Mouse (Mus musculus): ENCODE measurements around the gene Dpt. TPM values are rescaled to one million over a fixed set of nuclear protein-coding genes. Genes with fewer than 3 reads are reported as not detected.
A peak's percentile ranks its signal among the peaks of the same experiment; 100 is the strongest.
"Not testable (repeated sequence)": the region's sequence is repeated elsewhere in the genome, so short reads cannot be mapped to it uniquely, and the experiment has no call there.

Dpt gene
- polyA plus RNA-seq, 1 experiment from 2014 or later = 61.4 TPM

DNA sequence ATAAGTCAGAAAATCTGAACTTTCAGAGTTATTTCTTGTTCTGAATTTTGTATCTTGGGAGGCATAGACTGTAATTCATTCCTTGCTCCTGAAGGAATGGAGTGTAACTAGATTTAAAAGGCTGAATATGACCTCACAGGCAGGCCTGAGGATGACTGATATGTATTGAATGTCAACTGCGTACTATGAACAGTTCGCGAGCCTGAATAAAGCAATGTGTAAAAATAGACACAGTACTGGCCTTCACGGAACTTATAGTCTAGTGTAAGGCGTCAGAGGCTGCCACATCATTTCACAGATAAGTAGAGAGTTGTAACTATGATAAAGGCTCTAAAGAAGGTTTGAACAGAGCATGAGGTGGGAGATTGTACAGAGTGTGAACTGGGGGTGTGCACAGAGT lies 10.3 kb upstream of the Dpt start:
- ATAC-seq (ENCODE audit: low read depth) = no peak
- no peak overlapping the region for H3K9ac ChIP-seq (ENCODE audit: low read depth, low read length)
- H3K4me1 ChIP-seq (ENCODE audit: control insufficient read depth, insufficient read depth, low read length) = no peaks in the 10 kb centered on the region
- H3K9me3 ChIP-seq (ENCODE audit: control insufficient read depth, low read length) = no peaks in the 10 kb centered on the region
- H3K4me2 ChIP-seq (ENCODE audit: low read depth, low read length) = no peak overlapping the region
- H3K27me3 ChIP-seq (replicated peaks; ENCODE audit: control insufficient read depth, insufficient read depth, low read length) = no peaks in the 10 kb centered on the region
- H3K27ac ChIP-seq (replicated peaks; ENCODE audit: low read depth, low read length) = no peak overlapping the region
- DNase-seq (ENCODE audit: low spot score) = no peak
- WGBS = 85% methylated on average over 5 of the region's 5 CpGs
- H3K4me3 ChIP-seq (ENCODE audit: low read depth, low read length) = no peak overlapping the region
- no peaks in the 10 kb centered on the region for H3K36me3 ChIP-seq (ENCODE audit: control insufficient read depth, insufficient read depth, low read length)

DNA sequence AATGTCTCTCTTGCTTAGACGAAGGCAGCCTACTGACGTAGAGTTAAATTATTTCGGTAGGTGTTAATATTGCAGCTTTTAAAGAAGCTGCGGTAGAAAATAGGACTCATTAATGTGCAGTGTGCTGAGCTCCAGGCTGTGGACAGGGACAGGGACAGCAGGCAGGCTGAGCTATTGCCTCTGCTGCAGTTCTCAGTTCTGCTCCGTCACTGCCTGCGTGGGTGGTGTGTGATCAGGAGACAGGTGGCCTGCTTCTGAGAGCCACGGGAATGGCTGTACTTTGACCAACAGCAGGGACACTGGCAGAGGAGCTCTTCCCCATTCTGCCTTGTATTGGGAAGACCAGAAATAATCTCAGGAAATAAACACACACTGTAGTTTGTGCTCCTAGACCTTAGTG lies 8.7 kb upstream of the Dpt start:
- no peak overlapping the region for H3K4me2 ChIP-seq (ENCODE audit: low read depth, low read length)
- ATAC-seq (ENCODE audit: low read depth) = no peak
- 78% methylated on average over 7 of the region's 7 CpGs for WGBS

DNA sequence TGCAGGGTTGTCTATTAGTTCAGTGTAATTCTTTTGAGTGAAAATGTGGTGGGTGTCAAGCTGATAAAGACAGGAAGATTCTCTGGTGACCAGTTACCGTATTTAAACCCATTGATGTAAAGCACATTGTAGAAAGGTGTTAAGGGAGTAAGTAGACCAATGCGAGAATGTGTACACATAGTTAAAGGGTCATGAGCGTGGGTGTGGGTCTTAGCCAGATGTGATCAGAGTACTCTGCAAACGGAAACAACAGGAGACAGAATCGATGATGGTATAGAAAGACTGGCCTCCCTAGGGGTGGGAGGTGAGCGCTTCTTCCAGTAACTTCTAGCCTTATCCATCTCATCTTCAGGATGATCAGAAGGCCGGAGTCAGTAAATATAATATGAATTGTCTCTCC lies 8.2 kb upstream of the Dpt start:
- H3K9me3 ChIP-seq (ENCODE audit: control insufficient read depth, low read length) = no peaks in the 10 kb centered on the region
- no peaks in the 10 kb centered on the region for H3K4me1 ChIP-seq (ENCODE audit: control insufficient read depth, insufficient read depth, low read length)
- H3K9ac ChIP-seq (ENCODE audit: low read depth, low read length) = no peak overlapping the region
- H3K4me3 ChIP-seq (ENCODE audit: low read depth, low read length) = no peak overlapping the region
- 83% methylated on average over 7 of the region's 7 CpGs for WGBS
- H3K4me2 ChIP-seq (ENCODE audit: low read depth, low read length) = no peak overlapping the region
- ATAC-seq (ENCODE audit: low read depth) (no peak), DNase-seq (ENCODE audit: low spot score) (no peak)
- no peak overlapping the region for H3K27ac ChIP-seq (replicated peaks; ENCODE audit: low read depth, low read length)
- H3K27me3 ChIP-seq (replicated peaks; ENCODE audit: control insufficient read depth, insufficient read depth, low read length) = no peaks in the 10 kb centered on the region
- no peaks in the 10 kb centered on the region for H3K36me3 ChIP-seq (ENCODE audit: control insufficient read depth, insufficient read depth, low read length)

More for the DNA sequence above, 8.7 kb upstream of the Dpt start:
- Histone ChIP-seq H3K36me3 (ENCODE audit: control insufficient read depth, insufficient read depth, low read length) (no peaks in the 10 kb centered on the region), H3K4me1 (ENCODE audit: control insufficient read depth, insufficient read depth, low read length) (no peaks in the 10 kb centered on the region), H3K9ac (ENCODE audit: low read depth, low read length) (no peak overlapping the region), H3K27me3 (replicated peaks; ENCODE audit: control insufficient read depth, insufficient read depth, low read length) (no peaks in the 10 kb centered on the region), H3K4me3 (ENCODE audit: low read depth, low read length) (no peak overlapping the region), H3K27ac (replicated peaks; ENCODE audit: low read depth, low read length) (no peak overlapping the region), H3K9me3 (ENCODE audit: control insufficient read depth, low read length) (no peaks in the 10 kb centered on the region)
- no peak for DNase-seq (ENCODE audit: low spot score)

- not testable (repeated sequence) for ATAC-seq (ENCODE audit: low read depth); H3K4me2 ChIP-seq (ENCODE audit: low read depth, low read length)
- 92% methylated on average over 11 of the region's 12 CpGs for WGBS
Observed at GRCm38 (mm10) chr1:164790296-164790695, 6.1 kb upstream of the Dpt start.

GRCm38 (mm10) chr1:164793049-164793448 lies 3.4 kb upstream of the Dpt start:
- ATAC-seq (ENCODE audit: low read depth) = no peak
- no peaks in the 10 kb centered on the region for H3K27me3 ChIP-seq (replicated peaks; ENCODE audit: control insufficient read depth, insufficient read depth, low read length)
- H3K4me3 ChIP-seq (ENCODE audit: low read depth, low read length) = no peak overlapping the region
- H3K4me1 ChIP-seq (ENCODE audit: control insufficient read depth, insufficient read depth, low read length) = peaks cover 10% of the 10 kb centered on the region; the same call in 1 of the 2 replicates
- no peak overlapping the region for H3K4me2 ChIP-seq (ENCODE audit: low read depth, low read length)
- H3K36me3 ChIP-seq (ENCODE audit: control insufficient read depth, insufficient read depth, low read length) = no peaks in the 10 kb centered on the region
- H3K27ac ChIP-seq (replicated peaks; ENCODE audit: low read depth, low read length) = no peak overlapping the region
- peak; percentile 40 for DNase-seq (ENCODE audit: low spot score)
- H3K9ac ChIP-seq (ENCODE audit: low read depth, low read length) = no peak overlapping the region
- 72% methylated on average over 4 of the region's 4 CpGs for WGBS
- no peaks in the 10 kb centered on the region for H3K9me3 ChIP-seq (ENCODE audit: control insufficient read depth, low read length)

More at GRCm38 (mm10) chr1:164790296-164790695, 6.1 kb upstream of the Dpt start:
- not testable (repeated sequence) for H3K4me3 ChIP-seq (ENCODE audit: low read depth, low read length); H3K9me3 ChIP-seq (ENCODE audit: control insufficient read depth, low read length); H3K36me3 ChIP-seq (ENCODE audit: control insufficient read depth, insufficient read depth, low read length); DNase-seq (ENCODE audit: low spot score); H3K4me1 ChIP-seq (ENCODE audit: control insufficient read depth, insufficient read depth, low read length); H3K27me3 ChIP-seq (replicated peaks; ENCODE audit: control insufficient read depth, insufficient read depth, low read length); H3K9ac ChIP-seq (ENCODE audit: low read depth, low read length); H3K27ac ChIP-seq (replicated peaks; ENCODE audit: low read depth, low read length)

DNA sequence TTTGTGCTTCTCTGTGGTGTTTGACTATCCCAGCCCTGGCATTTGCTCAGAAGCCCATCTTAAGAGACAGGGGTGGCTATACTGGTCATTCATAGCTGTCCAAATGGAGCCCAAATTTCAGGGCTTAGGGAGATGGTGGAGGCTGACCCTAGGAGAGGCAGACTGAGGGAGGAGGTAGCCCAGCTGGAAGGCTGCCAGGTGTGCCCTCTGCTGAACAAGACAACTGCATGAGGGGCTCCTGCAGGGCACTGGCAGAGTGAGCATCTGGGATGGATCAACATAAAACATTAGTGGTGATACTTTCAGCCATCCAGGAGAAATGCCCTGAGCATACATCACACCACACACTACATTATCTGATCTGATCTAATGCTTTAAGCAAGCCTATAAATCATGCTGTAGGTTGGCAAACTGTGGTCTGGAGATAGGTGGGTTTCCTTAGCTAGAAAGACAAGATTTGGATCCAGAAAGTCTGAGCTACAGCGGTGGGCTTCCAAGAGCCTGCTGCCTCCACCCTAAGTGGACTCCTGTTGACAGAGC lies 1.4 kb downstream of the Dpt start:
- DNase-seq (ENCODE audit: low spot score) (no peak), ATAC-seq (ENCODE audit: low read depth) (no peak)
- 87% methylated on average over 1 of the region's 1 CpGs for WGBS
- Histone ChIP-seq H3K36me3 (ENCODE audit: control insufficient read depth, insufficient read depth, low read length) (no peaks in the 10 kb centered on the region), H3K4me2 (ENCODE audit: low read depth, low read length) (no peak overlapping the region), H3K9ac (ENCODE audit: low read depth, low read length) (no peak overlapping the region), H3K4me1 (ENCODE audit: control insufficient read depth, insufficient read depth, low read length) (peaks cover 10% of the 10 kb centered on the region; the same call in 1 of the 2 replicates), H3K4me3 (ENCODE audit: low read depth, low read length) (no peak overlapping the region), H3K27ac (replicated peaks; ENCODE audit: low read depth, low read length) (no peak overlapping the region), H3K27me3 (replicated peaks; ENCODE audit: control insufficient read depth, insufficient read depth, low read length) (no peaks in the 10 kb centered on the region), H3K9me3 (ENCODE audit: control insufficient read depth, low read length) (no peaks in the 10 kb centered on the region)

GRCm38 (mm10) chr1:164798471-164798922 lies 2.1 kb downstream of the Dpt start:
- Histone ChIP-seq H3K36me3 (ENCODE audit: control insufficient read depth, insufficient read depth, low read length) (no peaks in the 10 kb centered on the region), H3K27me3 (replicated peaks; ENCODE audit: control insufficient read depth, insufficient read depth, low read length) (no peaks in the 10 kb centered on the region), H3K9me3 (ENCODE audit: control insufficient read depth, low read length) (no peaks in the 10 kb centered on the region), H3K4me3 (ENCODE audit: low read depth, low read length) (no peak overlapping the region), H3K9ac (ENCODE audit: low read depth, low read length) (no peak overlapping the region), H3K4me1 (ENCODE audit: control insufficient read depth, insufficient read depth, low read length) (peaks cover 10% of the 10 kb centered on the region; the same call in 1 of the 2 replicates), H3K27ac (replicated peaks; ENCODE audit: low read depth, low read length) (no peak overlapping the region), H3K4me2 (ENCODE audit: low read depth, low read length) (no peak overlapping the region)
- 12% methylated on average over 1 of the region's 1 CpGs for WGBS
- no peak for ATAC-seq (ENCODE audit: low read depth)
- DNase-seq (ENCODE audit: low spot score) = no peak

DNA sequence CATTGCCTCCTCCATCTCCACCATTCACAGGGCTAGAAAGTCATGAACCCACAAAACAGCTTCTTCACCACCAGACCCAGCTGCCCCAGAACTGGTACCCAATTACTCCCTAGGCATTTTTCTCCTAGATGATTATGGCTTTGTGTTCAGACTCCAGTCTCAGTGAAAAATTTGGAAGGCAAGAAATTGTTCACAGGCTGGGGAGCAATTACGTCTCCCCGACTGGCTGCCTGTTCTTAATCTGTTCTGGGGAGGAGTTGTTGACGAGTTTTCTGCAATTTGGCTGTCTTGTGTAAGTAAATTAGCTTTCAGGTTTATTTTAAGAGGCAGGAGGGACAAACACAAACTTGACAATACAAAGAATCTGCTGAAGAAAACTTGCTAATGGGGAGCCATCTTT lies 2.7 kb downstream of the Dpt start:
- no peak overlapping the region for H3K4me2 ChIP-seq (ENCODE audit: low read depth, low read length)
- H3K36me3 ChIP-seq (ENCODE audit: control insufficient read depth, insufficient read depth, low read length) = no peaks in the 10 kb centered on the region
- H3K4me3 ChIP-seq (ENCODE audit: low read depth, low read length) = no peak overlapping the region
- WGBS = 30% methylated on average over 3 of the region's 3 CpGs
- no peak overlapping the region for H3K27ac ChIP-seq (replicated peaks; ENCODE audit: low read depth, low read length)
- peaks cover 10% of the 10 kb centered on the region; the same call in 1 of the 2 replicates for H3K4me1 ChIP-seq (ENCODE audit: control insufficient read depth, insufficient read depth, low read length)
- no peak overlapping the region for H3K9ac ChIP-seq (ENCODE audit: low read depth, low read length)
- ATAC-seq (ENCODE audit: low read depth) = no peak
- DNase-seq (ENCODE audit: low spot score) = no peak
- no peaks in the 10 kb centered on the region for H3K9me3 ChIP-seq (ENCODE audit: control insufficient read depth, low read length)
- no peaks in the 10 kb centered on the region for H3K27me3 ChIP-seq (replicated peaks; ENCODE audit: control insufficient read depth, insufficient read depth, low read length)

DNA sequence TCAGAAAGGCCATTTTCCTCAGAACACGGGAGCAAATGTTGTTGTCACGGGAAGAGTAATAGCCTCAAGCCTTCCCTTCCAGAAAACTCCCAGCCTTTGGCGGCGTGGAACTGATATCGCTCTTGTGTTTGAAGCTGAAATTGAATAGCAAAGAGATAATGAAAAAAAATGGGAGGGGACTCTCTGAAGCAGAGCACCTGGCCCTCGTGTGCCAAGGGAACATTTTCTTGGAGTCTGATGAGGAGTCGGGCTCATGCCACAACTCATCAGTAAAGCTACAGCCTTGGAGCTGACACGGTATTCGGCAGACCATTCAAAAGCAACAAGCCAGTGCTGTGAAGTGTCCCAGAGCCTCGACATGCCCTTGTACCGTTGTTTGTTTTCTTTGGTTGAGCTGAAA lies 7.8 kb downstream of the Dpt start:
- no peak overlapping the region for H3K4me2 ChIP-seq (ENCODE audit: low read depth, low read length)
- ATAC-seq (ENCODE audit: low read depth) = no peak
- no peaks in the 10 kb centered on the region for H3K4me1 ChIP-seq (ENCODE audit: control insufficient read depth, insufficient read depth, low read length)
- H3K9ac ChIP-seq (ENCODE audit: low read depth, low read length) = no peak overlapping the region
- WGBS = 72% methylated on average over 11 of the region's 11 CpGs
- H3K27ac ChIP-seq (replicated peaks; ENCODE audit: low read depth, low read length) = no peak overlapping the region
- H3K27me3 ChIP-seq (replicated peaks; ENCODE audit: control insufficient read depth, insufficient read depth, low read length) = no peaks in the 10 kb centered on the region
- no peak overlapping the region for H3K4me3 ChIP-seq (ENCODE audit: low read depth, low read length)
- no peaks in the 10 kb centered on the region for H3K9me3 ChIP-seq (ENCODE audit: control insufficient read depth, low read length)
- no peaks in the 10 kb centered on the region for H3K36me3 ChIP-seq (ENCODE audit: control insufficient read depth, insufficient read depth, low read length)
- DNase-seq (ENCODE audit: low spot score) = no peak
